Mouse (Mus musculus): ENCODE data around the gene Gab2. TPM values are rescaled to one million over a fixed set of nuclear protein-coding genes. Genes with fewer than 3 reads are reported as not detected.
"Not testable (repeated sequence)": the region's sequence is repeated elsewhere in the genome, so short reads cannot be mapped to it uniquely, and the experiment has no call there.

Gab2 gene
- polyA plus RNA-seq, 1 experiment, result 25.8 TPM

DNA sequence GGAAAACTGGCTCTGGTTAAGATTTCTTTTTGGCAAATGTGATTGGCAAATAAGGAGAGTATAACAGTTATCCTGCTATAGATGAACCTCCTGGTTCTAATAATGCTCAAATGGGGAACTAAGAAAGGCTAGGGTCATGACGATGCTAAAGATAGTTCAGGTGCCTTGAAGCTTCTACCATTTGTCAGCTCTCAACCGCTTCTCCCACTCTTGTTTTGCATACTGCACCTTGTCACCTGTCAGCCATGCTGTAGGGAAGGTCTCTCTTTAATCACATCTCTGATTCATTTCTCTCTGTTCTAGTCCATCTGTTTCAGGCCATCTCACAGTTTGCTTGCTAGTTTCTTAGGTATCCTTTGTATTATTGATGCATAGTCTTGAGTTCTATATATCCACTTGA, 142.4 kb downstream of the Gab2 start:
- 90% methylated on average over 2 of the region's 2 CpGs for WGBS
- H3K4me3 ChIP-seq (replicated peaks; ENCODE audit: extremely low read depth, low read depth, low read length), result no peak overlapping the region

GRCm38 (mm10) chr7:97245261-97245949, 164.0 kb downstream of the Gab2 start:
- TF ChIP-seq CTCF (IDR thresholded peaks at IDR 0.05; ENCODE audit: insufficient read depth, low read length) (no peak), POLR2A (IDR thresholded peaks at IDR 0.05; ENCODE audit: borderline replicate concordance, extremely low read depth, low read depth, low read length) (no peak)
- 70% methylated on average over 2 of the region's 2 CpGs for WGBS
- H3K4me3 ChIP-seq (replicated peaks; ENCODE audit: extremely low read depth, low read depth, low read length), result no peak overlapping the region
- peaks cover 14% of the 10 kb centered on the region for H3K4me1 ChIP-seq (ENCODE audit: control insufficient read depth, insufficient read depth, low read length)
- DNase-seq, result no peak

More for the DNA sequence above, 142.4 kb downstream of the Gab2 start:
- TF ChIP-seq CTCF (IDR thresholded peaks at IDR 0.05; ENCODE audit: insufficient read depth, low read length) (no peak), POLR2A (IDR thresholded peaks at IDR 0.05; ENCODE audit: borderline replicate concordance, extremely low read depth, low read depth, low read length) (no peak)
- no peak for DNase-seq
- no peaks in the 10 kb centered on the region for H3K4me1 ChIP-seq (ENCODE audit: control insufficient read depth, insufficient read depth, low read length)

GRCm38 (mm10) chr7:97245950-97246578, 164.7 kb downstream of the Gab2 start:
- not testable (repeated sequence) for DNase-seq; H3K4me3 ChIP-seq (replicated peaks; ENCODE audit: extremely low read depth, low read depth, low read length)
- 77% methylated on average over 2 of the region's 2 CpGs for WGBS
- H3K4me1 ChIP-seq (ENCODE audit: control insufficient read depth, insufficient read depth, low read length), result peaks cover 15% of the 10 kb centered on the region

- Histone ChIP-seq H3K4me3 (replicated peaks; ENCODE audit: extremely low read depth, low read depth, low read length) (no peak overlapping the region), H3K4me1 (ENCODE audit: control insufficient read depth, insufficient read depth, low read length) (peaks cover 17% of the 10 kb centered on the region)
- 18% methylated on average over 1 of the region's 1 CpGs for WGBS
- TF ChIP-seq POLR2A (IDR thresholded peaks at IDR 0.05; ENCODE audit: borderline replicate concordance, extremely low read depth, low read depth, low read length) (no peak), CTCF (IDR thresholded peaks at IDR 0.05; ENCODE audit: insufficient read depth, low read length) (no peak)
- DNase-seq, result no peak
These were observed 166.3 kb downstream of the Gab2 start for GRCm38 (mm10) chr7:97247661-97248060.

- Histone ChIP-seq H3K4me1 (ENCODE audit: control insufficient read depth, insufficient read depth, low read length) (peaks cover 17% of the 10 kb centered on the region), H3K4me3 (replicated peaks; ENCODE audit: extremely low read depth, low read depth, low read length) (no peak overlapping the region)
- 40% methylated on average over 5 of the region's 5 CpGs for WGBS
- TF ChIP-seq CTCF (IDR thresholded peaks at IDR 0.05; ENCODE audit: insufficient read depth, low read length), result no peak
- no peak for TF ChIP-seq POLR2A (IDR thresholded peaks at IDR 0.05; ENCODE audit: borderline replicate concordance, extremely low read depth, low read depth, low read length)
- no peak for DNase-seq
These were observed 166.8 kb downstream of the Gab2 start for GRCm38 (mm10) chr7:97248136-97248535.

GRCm38 (mm10) chr7:97251638-97252037, 170.3 kb downstream of the Gab2 start:
- no peak overlapping the region for H3K4me3 ChIP-seq (replicated peaks; ENCODE audit: extremely low read depth, low read depth, low read length)
- no peak for DNase-seq
- H3K4me1 ChIP-seq (ENCODE audit: control insufficient read depth, insufficient read depth, low read length), result peaks cover 13% of the 10 kb centered on the region
- WGBS, result 24% methylated on average over 2 of the region's 2 CpGs
- no peak for TF ChIP-seq POLR2A (IDR thresholded peaks at IDR 0.05; ENCODE audit: borderline replicate concordance, extremely low read depth, low read depth, low read length)
- no peak for TF ChIP-seq CTCF (IDR thresholded peaks at IDR 0.05; ENCODE audit: insufficient read depth, low read length)

- TF ChIP-seq POLR2A (IDR thresholded peaks at IDR 0.05; ENCODE audit: borderline replicate concordance, extremely low read depth, low read depth, low read length) (no peak), CTCF (IDR thresholded peaks at IDR 0.05; ENCODE audit: insufficient read depth, low read length) (no peak)
- WGBS, result 7% methylated on average over 1 of the region's 1 CpGs
- Histone ChIP-seq H3K4me1 (ENCODE audit: control insufficient read depth, insufficient read depth, low read length) (peaks cover 5% of the 10 kb centered on the region), H3K4me3 (replicated peaks; ENCODE audit: extremely low read depth, low read depth, low read length) (no peak overlapping the region)
- no peak for DNase-seq
These were observed 181.2 kb downstream of the Gab2 start for GRCm38 (mm10) chr7:97262541-97262940.

DNA sequence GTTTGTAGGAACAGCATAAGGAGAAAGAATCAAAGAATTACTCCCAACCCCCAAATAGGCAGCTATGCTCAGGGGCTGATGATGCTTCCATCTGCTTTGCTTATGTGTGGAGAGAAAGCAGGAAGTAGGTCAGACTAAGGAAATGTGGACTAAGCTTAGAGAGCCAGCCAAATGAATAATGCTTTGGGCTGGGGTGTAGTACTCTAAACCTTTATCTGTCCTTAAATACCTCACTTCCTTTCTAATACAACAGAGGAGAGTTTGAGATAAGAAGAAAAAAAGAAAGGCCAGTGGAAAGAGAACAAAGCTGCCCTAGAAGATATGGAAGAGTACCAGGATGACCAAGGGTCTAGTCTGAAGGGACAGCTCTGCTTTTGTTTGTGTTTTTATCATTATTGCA, 189.0 kb downstream of the Gab2 start:
- no peak for DNase-seq

GRCm38 (mm10) chr7:97271068-97271467, 189.7 kb downstream of the Gab2 start:
- peaks cover 2% of the 10 kb centered on the region; the same call in 1 of the 2 replicates for H3K4me1 ChIP-seq (ENCODE audit: control insufficient read depth, insufficient read depth, low read length)
- no peak for TF ChIP-seq CTCF (IDR thresholded peaks at IDR 0.05; ENCODE audit: insufficient read depth, low read length)
- TF ChIP-seq POLR2A (IDR thresholded peaks at IDR 0.05; ENCODE audit: borderline replicate concordance, extremely low read depth, low read depth, low read length), result no peak
- no peak overlapping the region for H3K4me3 ChIP-seq (replicated peaks; ENCODE audit: extremely low read depth, low read depth, low read length)
- no peak for DNase-seq
- WGBS, result 65% methylated on average over 1 of the region's 1 CpGs

More for the DNA sequence above, 189.0 kb downstream of the Gab2 start:
- Histone ChIP-seq H3K4me3 (replicated peaks; ENCODE audit: extremely low read depth, low read depth, low read length) (no peak overlapping the region), H3K4me1 (ENCODE audit: control insufficient read depth, insufficient read depth, low read length) (peaks cover 2% of the 10 kb centered on the region; the same call in 1 of the 2 replicates)
- TF ChIP-seq POLR2A (IDR thresholded peaks at IDR 0.05; ENCODE audit: borderline replicate concordance, extremely low read depth, low read depth, low read length) (no peak), CTCF (IDR thresholded peaks at IDR 0.05; ENCODE audit: insufficient read depth, low read length) (no peak)

DNA sequence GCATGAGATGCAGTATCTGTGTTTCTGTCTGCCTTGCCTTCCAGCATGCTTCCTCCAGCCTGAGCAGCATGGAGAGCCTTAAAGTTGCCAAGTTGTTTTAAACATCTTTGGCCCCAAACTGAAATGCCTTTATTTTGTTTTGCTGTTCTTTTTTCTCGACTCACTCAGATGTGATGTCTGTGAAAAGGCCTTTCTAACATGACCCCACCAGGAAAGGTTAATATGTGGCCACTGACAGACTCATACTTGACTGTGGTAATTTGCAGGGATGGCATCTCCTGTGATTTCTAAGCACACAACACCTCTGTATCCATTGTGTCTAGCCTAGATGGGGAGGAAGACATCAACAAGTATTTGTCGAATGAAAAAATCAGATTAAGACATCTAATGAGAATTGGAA, 215.6 kb downstream of the Gab2 start:
- H3K4me1 ChIP-seq (ENCODE audit: control insufficient read depth, insufficient read depth, low read length), result no peaks in the 10 kb centered on the region
- TF ChIP-seq POLR2A (IDR thresholded peaks at IDR 0.05; ENCODE audit: borderline replicate concordance, extremely low read depth, low read depth, low read length) (no peak), CTCF (IDR thresholded peaks at IDR 0.05; ENCODE audit: insufficient read depth, low read length) (no peak)
- H3K4me3 ChIP-seq (replicated peaks; ENCODE audit: extremely low read depth, low read depth, low read length), result no peak overlapping the region
- WGBS, result 45% methylated on average over 2 of the region's 2 CpGs
- no peak for DNase-seq
